Mouse (Mus musculus) liver (tissue): ENCODE data around the gene Prorsd1.
"Not testable (repeated sequence)": the region's sequence is repeated elsewhere in the genome, so short reads cannot be mapped to it uniquely, and the experiment has no call there.

Source experiments
- DNase-seq: peaks from one replicate; pipeline ENCODE4 v3.0.0-alpha.2; 2020; ENCODE audit warnings: mixed read lengths

The Prorsd1 gene

DNA sequence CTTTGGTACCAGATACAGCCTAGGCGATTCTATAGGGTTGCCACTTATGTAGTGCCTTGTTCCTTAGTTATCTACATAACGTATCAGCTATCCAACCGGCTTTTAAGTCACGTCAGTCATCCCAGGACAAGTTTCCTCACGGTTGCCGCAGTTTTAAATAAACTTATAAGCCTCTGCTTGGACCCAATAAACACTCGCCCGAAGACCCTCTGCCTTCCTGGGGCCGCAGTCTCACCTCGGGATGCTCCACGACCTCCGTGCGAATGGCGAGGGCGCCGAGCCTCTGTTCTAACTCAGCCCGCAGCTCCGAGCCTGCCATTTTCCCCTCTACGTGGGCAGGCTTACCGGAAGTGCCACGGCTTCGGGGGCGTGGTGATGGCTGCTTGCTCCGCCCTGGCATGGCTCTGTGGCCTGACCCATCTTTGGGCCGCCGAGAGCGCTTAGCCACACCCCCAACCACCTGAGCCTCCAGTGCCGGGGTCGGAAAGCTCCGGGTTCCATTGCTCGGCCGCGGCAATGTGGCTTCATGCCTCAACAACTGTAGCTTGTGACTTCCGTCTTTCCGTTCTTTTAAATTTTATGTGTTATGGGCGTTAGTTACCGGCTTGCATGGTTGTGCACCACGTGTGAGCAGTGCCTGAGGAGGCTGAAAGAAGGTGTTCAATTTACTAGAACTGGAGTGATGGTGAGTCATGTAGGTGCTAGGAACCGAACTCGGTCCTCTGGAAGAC is at the start of gene Prorsd1:
Prorsd1 (minus strand) TSS at position 352 of the 731 bp plus-strand sequence.
- peak; percentile 97 for DNase-seq

DNA sequence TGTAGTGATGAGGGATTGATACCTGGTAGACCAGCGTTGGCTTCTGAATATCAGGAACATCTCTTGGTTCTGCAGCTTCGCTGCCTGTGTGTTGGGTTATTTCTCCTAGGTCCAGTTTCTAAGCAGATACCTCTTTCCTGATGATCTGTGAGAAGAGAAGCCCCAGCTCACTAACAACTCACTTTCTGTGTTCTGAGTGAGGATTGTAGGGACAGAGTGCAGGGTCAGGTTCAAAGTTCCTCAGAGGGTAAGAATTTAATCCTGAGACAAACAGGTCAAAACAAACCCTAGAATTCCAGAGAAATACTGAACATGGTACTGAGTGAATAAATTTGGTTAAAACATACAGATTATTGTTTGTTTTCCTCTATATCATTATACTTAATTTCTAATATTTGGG is 48.6 kb upstream of the Prorsd1 start:
- no peak for DNase-seq

DNA sequence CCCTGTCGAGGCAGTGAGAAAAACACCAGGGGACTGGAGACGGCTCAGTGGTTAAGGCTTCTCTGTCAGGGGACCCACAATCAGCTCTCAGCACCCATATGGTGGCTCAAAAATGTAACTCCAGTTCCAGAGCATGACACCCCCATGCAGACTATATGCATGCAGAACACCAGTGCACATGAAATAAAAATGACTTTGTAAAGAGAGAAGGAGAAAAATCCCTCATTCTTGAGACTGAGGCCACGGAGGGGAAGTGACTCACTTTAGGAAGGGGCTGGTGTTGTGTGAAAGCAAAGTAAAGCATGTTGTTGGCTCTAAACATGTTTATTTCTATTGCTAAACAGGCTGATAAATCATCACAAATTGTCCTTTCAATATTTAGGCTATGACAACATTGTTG is 46.2 kb upstream of the Prorsd1 start:
- no peak for DNase-seq

- DNase-seq = no peak
Observed at GRCm38 (mm10) chr11:29560452-29560851, 45.6 kb upstream of the Prorsd1 start.

GRCm38 (mm10) chr11:29549425-29549778 is 34.6 kb upstream of the Prorsd1 start:
- DNase-seq = no peak

- DNase-seq = peak; percentile 8
Observed at GRCm38 (mm10) chr11:29548504-29549424, 33.9 kb upstream of the Prorsd1 start.

- peak; percentile 94 for DNase-seq
Observed at GRCm38 (mm10) chr11:29547752-29548503, 33.1 kb upstream of the Prorsd1 start, which contains the start of the genes Clhc1 and Rps27a. Clhc1 (plus strand) TSS chr11:29547950. Rps27a (minus strand) TSS chr11:29548109.

DNA sequence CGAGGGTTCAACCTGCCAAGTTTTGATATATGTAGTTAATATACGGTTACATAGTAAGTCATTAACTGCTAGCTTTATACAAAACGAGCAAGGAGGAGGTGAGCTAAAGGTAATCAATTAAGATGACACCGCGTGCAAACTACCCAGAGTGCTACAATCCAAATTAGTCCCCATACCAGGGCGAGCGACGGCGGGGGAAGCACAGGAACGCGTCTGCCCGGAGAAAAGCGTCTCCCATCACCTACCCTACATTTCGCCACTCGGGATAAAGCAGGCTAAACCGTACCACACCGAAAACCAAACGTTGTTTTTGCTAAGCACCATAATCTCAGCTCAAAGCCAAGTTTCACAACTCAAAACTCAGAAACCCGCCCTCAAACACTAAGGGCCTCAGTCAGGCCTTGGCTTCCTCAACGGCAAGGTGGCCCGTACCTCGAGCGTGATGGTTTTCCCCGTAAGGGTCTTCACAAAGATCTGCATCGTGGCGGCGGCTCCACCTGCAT is 32.5 kb upstream of the Prorsd1 start:
- no peak for DNase-seq

DNA sequence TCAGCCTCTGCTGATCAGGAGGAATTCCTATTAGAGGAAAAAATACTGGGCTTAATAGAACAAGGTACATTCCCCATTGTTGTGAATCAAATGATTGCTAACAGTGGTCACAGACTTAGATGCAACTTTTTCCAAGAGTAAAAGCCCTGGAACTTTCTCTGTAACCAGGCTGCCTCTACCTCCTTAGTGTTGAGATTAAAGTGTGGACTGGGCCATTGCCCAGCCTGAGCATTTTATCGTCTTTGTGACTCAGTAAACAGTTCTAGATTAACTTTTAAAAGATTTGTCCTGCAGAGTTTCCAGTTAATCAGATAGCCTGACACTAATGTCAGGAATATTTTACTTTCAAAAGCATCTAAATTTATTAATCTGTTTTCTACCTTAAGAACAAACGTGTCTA is 31.9 kb upstream of the Prorsd1 start:
- no peak for DNase-seq

GRCm38 (mm10) chr11:29546297-29546696 is 31.5 kb upstream of the Prorsd1 start:
- DNase-seq = not testable (repeated sequence)

- DNase-seq = not testable (repeated sequence)
Observed at GRCm38 (mm10) chr11:29545150-29545752, 30.4 kb upstream of the Prorsd1 start.

DNA sequence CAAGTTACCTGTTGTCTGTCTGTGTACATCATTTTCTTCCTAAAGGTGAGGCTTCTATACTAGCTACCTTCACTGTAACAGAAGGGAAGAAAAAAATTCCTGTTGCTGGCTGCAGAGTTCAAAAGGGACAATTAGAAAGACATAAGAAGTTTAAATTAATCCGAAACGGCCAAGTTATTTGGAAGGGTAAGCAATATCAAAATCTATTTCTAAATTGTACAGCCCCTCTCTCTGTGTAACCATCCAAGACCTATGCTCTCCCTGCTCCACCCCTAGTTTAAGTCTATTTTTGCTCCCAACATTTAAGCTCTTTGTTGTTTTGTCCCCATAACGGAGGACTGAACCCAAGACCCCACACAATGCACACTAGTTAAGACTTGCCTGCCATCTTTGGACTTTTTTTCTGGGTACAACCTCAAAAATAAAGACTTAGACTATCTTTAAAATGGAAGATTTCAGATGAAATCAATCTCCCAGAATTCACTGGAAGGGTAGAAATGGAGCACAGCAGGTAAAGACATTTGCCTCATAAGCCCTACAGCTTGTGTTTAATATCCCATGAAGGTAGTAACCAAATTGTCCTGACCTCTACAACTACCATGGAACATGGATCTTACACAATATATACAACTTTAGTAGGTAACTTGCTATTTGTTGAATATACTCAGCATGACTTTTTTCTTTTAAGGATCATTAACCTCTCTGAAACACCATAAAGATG is 29.6 kb upstream of the Prorsd1 start:
- DNase-seq = no peak

- no peak for DNase-seq
Observed at GRCm38 (mm10) chr11:29538201-29538600, 23.4 kb upstream of the Prorsd1 start.

- DNase-seq = peak; percentile 88
Observed at GRCm38 (mm10) chr11:29525988-29526794, 11.4 kb upstream of the Prorsd1 start, which contains the start of gene Mtif2. Mtif2 (plus strand) TSS chr11:29526408.

- no peak for DNase-seq
Observed at GRCm38 (mm10) chr11:29514325-29514681, 530 bp downstream of the Prorsd1 start.

DNA sequence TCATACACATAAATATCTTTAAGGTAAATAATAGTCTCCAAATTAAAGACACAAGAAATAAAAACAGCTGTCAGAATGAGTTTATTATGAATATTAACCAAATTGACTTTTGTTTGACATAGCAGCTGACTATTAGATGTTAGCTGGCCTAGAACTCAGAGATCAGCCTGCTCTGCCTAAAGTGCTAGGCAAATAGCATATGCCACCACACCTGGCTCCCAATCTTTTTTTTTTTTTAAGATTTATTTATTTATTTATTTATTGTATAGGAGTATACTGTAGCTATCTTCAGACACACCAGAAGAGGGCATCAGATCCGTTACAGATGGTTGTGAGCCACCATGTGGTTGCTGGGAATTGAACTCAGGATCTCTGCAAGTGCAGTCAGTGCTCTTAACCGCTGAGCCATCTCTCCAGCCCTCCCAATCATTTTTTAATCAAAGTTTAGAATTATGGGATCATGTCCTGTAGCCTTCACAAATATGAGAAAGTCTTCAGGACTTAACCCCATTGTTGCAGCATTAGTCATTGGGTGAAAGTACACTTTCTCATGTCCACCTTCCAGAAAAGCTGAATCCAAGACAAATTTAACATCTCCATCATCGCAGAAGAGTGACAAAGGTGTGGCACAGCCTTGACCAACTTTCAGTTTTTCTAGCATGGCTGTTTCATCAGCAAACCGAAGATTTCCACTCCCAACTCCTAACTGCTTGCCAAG is 1.9 kb downstream of the Prorsd1 start:
- DNase-seq = no peak

GRCm38 (mm10) chr11:29509421-29509820 is 5.4 kb downstream of the Prorsd1 start:
- no peak for DNase-seq

DNA sequence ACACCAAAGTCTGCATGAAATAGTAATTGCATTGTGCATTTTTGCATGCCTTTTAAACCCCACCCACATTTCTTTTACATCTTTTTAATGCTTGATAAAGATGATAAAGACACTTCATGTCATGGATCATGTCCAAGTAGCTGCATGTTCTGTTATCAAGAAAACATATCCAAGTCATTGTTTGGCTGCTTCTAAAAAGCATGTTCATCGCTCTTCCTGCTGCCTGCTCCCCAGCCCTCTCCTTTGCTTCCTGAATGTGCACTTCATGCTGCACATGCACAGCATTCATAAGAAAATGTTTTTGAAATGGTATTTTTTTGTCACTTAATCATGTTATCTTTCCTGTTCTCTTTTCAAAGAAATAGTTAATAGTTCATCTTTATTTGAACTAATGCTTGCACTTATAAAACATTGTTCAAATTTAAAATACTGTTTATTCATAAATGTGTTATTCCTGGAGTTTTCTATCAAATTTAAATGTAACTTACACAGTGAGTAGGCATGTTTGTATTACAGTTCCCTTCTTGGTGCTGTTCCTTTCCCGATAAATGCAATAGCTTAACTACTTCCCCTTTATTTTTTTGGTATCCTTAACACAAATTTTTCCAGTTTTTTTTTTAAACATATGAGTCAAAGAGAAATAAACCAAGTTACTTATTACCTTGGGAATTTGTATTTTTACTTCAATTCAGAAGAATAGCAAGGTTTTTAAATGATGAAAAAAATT is 9.8 kb downstream of the Prorsd1 start:
- DNase-seq = no peak
